Mouse (Mus musculus) adrenal gland, adult 18-20 months (tissue): ENCODE measurements around the gene Htr1a. TPM values are rescaled to one million over a fixed set of nuclear protein-coding genes. Genes with fewer than 3 reads are reported as not detected.

ENCODE experiments used
- DNase-seq, 2 experiments: peaks; one replicate each; pipeline ENCODE4 v3.0.0; 2021 to 2022; ENCODE audit warnings: low spot score in 2 of 2
- long read RNA-seq, 2 experiments: library from polyadenylated mRNA; stranded (forward); transcript quantifications; one replicate each; pipeline ENCODE4 v2.0.0; 2021
- total RNA-seq, 2 experiments: library from RNA; stranded (reverse); gene quantifications; 1 replicate in 1 of 2; 2 replicates in 1 of 2; pipeline ENCODE4 v1.2.3; 2021

Gene Htr1a
- not detected for total RNA-seq
- long read RNA-seq, experiment 1: 0 reads
- long read RNA-seq, experiment 2: 0 reads

DNA sequence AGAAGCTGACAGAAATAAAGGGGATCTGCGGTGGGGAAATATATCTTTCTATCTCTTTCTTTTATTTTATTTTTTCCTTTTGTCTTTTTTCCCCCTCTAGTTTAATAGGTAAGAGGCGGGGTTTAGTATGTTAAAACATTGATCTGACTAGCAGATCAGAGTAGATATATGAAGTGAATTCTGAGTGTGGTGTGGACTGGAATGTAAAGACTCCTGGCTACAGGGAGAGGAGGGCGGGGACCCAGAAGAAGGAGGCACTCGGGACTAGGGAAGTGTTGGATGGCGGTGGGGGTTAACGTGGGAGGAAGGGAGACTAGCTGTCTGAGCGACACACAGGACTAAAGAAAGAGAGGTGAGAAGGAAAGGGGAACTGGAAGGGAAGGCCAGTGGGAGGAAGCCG lies at the start of gene Htr1a:
TSS of gene Htr1a (plus strand) at position 301 of the 400 bp plus-strand sequence.
- no peak for DNase-seq

DNA sequence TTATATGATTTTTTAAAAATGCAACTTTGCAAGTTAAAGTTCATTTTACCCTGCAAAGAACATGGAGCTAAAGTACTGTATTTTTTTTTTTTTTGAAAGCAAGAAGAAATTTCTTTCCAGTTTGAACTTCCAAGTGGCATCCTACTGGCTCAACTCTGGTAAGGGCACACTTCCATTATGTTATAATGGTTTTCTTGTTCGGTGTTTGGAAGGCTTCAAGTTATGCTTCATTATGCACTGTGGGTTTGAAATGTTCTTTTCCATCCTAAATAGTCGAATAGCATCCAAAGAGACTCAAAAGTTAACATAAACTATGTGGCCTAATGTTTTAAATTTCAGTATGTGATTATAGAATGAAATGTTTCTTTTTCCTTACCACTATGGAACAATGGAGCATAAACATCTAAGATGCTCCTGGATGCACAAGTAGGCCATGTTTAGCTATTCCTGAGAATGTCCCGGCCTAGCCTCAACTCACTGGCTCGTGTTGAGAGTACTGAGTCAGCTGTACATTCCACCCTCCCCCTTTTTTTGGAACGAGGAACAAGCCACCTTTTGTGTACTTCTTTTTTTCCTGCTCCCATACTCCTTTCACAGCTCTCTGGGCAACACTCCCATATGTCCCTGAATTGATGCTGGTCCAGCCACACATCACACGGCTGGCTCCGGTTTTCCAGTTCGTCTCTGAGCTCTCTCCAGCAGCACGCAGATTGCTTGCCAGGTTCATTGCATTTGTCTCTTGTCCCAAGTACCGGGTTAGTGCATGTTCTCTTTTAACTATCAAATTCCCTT lies 31.7 kb upstream of the Htr1a start:
- DNase-seq: no peak

DNA sequence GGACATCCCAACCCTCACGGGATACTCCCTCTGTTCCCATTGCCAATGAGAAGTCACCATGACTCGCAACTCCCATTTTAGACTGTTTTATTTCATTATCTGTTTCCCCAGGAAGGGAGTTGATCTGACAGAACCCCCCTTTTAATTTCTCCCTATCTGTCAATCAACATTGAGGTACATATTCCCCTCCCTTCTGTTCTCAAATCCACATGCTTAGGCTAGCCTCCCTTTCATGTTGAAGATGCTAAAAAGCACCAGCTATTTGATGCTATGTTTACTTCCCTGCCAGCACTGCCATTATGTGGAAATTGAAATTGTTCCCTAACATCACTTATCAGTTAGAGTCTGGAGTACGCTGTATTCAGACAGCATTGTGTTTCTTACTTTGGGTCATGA lies 31.1 kb upstream of the Htr1a start:
- DNase-seq: no peak

DNA sequence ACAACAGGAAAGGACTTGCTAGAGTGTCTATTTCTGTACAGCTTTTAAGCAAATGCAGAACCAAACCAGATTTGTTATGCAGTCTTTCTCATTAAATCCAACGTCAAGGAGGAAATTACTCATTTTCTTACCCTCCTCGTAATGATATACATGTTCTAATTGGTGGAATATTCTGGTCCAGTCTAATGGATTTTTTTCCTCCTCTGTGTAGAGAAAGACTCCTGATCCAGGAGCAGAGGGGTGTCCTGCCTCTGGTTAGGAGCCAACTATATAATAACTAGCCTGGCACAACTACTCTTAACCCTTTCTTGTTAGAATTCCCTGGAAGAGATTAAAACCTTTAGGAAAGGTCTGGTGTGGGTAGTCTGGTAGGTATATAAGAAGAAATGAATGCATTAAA lies 10.3 kb upstream of the Htr1a start:
- DNase-seq: no peak

DNA sequence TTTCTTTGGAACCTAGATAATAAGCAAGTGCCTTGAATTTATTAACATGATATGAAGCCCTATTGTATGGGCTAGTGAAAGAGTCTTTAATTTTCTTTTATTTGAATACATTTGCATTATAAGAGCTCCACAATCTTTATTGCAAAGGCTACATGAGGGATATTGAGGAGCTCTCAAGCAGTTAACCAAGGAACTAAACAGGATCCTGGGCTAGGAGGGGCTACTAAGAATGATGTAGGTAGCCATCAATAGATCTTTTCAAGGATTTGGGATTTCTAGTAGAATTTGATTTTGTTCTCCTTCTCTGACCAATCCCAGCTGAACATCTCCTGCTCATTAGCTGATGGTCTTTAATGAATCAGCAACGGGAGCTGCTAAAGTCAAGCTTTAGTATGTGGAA lies 9.8 kb upstream of the Htr1a start:
- no peak for DNase-seq

DNA sequence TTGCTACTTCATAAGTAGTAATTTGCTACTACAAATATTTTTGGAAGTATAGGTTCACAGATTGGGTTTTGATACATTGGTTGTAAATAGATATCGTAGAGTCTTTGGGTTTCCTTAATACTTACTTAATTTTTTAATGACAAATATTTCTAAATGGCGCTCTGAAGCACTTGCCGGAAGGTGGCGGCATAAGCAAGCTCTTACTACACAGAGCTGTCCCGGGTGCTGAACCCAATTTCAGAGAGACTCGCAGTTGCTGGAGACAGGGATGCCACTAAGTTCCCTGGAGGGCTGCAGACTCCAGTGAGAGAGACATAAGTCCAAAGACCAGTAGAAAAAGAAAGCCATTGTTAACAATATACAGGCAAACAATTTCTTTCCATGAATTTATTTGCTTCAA lies 863 bp upstream of the Htr1a start:
- peak; percentile 3 to 48 for DNase-seq

DNA sequence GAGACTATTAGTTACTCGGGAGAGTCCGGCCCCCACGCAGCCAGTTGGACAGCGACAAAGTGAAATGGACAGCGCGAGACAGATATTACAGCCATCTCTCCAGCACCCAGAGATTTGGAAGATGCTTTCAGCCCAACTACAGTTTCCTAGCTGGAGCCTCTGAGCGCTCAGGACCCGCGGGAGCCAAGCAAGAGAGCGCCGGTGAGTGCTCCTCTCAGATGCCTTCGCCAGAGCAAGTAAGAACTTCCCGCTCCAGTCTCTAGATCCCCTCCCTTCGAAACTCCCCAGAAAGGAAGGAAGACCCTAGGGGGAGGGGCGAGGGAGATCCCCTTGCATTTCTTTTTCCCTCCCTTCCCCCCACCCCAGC lies 415 bp downstream of the Htr1a start:
- DNase-seq: no peak

DNA sequence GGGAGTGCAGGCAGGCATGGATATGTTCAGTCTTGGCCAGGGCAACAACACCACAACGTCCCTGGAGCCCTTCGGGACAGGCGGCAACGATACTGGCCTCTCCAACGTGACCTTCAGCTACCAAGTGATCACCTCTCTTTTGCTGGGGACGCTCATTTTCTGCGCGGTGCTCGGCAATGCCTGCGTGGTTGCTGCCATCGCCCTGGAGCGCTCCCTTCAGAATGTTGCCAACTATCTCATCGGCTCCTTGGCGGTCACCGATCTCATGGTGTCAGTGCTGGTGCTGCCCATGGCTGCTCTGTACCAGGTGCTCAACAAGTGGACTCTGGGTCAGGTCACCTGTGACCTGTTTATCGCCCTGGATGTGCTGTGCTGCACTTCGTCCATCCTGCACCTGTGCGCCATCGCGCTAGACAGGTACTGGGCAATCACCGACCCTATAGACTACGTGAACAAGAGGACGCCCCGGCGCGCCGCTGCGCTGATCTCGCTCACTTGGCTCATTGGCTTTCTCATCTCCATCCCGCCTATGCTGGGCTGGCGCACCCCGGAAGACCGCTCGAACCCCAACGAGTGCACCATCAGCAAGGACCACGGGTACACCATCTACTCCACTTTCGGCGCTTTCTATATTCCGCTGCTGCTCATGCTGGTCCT lies 927 bp downstream of the Htr1a start:
- DNase-seq: no peak

DNA sequence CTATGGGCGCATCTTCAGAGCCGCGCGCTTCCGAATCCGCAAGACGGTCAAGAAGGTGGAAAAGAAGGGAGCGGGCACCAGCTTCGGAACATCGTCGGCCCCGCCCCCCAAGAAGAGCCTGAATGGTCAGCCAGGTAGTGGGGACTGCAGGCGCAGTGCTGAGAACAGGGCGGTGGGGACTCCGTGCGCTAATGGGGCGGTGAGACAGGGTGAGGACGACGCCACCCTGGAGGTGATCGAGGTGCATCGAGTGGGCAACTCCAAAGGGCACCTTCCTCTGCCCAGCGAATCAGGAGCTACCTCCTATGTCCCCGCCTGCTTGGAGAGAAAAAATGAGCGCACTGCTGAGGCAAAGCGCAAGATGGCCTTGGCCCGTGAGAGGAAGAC lies 1.4 kb downstream of the Htr1a start:
- DNase-seq: no peak

DNA sequence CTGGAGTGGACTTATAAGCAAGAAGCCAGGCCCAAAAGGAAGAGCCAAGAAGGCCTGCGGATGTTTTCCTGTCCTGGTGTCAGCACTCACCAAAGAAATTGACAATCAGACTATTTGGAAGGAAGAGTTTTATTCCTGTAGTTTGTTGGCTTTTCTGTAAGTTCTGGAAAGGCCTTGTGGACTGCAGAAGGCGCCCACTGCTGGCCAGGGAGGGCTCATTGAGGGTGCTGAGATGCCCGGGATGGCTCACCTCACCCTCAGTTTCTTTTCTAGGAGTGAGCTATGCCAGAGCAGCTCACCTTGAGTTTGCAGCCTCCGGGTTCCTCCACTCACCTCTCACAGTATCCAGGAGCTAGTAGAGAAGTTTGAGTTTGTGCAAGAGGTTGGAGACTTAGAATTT lies 2.8 kb downstream of the Htr1a start:
- no peak for DNase-seq

DNA sequence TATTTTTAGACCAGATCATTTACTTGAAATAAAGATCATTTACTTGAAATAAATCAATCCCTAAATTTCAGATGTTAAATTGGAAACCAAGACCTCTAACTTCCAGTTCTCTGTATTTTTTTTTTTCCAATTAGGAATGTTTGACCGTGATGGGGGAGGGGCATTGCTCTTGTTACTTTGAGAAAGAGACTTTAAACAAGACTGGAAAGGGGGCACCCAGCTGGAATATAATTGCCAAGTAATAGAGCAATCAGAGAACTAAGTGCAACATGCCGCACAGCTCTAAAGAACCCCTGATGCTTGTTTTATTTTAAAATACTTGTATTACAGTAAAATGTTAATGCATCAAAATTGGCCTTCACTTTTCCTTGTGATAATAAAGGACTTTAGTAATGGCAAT lies 4.3 kb downstream of the Htr1a start:
- no peak for DNase-seq

DNA sequence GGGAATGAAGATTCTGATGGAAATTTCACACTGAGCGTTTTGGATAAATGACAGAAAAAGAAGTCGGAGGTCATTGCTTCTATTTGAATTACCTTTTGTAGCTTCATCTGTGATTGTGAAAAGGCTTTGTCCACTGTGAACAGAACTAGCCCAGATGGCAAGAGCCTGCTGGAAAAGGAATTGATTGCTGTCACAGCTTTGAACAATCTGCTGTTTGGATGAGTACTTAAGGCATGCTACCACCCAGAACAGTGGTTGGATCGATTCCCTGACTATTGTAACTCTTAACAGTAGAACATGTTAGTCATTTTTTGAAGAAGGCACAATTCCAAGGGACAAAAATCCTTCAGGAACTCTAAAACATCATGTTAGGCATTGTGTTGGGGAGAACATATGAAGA lies 8.1 kb downstream of the Htr1a start:
- DNase-seq: no peak

Other genes with a start within 250 kb of the Htr1a start
- gene Rnf180, start 148.8 kb upstream of the Htr1a start, total RNA-seq: 10 to 100 TPM in 1 of 2 experiments, 1 to 10 TPM in 1; 6.5 to 18.4 TPM